Mouse (Mus musculus): ENCODE measurements around the gene Bet1l. TPM values are rescaled to one million over a fixed set of nuclear protein-coding genes. Genes with fewer than 3 reads are reported as not detected.
A peak's percentile ranks its signal among the peaks of the same experiment; 100 is the strongest.

Gene Bet1l
- total RNA-seq (2017) = 28.3 and 47.1 TPM in 2 replicates

DNA sequence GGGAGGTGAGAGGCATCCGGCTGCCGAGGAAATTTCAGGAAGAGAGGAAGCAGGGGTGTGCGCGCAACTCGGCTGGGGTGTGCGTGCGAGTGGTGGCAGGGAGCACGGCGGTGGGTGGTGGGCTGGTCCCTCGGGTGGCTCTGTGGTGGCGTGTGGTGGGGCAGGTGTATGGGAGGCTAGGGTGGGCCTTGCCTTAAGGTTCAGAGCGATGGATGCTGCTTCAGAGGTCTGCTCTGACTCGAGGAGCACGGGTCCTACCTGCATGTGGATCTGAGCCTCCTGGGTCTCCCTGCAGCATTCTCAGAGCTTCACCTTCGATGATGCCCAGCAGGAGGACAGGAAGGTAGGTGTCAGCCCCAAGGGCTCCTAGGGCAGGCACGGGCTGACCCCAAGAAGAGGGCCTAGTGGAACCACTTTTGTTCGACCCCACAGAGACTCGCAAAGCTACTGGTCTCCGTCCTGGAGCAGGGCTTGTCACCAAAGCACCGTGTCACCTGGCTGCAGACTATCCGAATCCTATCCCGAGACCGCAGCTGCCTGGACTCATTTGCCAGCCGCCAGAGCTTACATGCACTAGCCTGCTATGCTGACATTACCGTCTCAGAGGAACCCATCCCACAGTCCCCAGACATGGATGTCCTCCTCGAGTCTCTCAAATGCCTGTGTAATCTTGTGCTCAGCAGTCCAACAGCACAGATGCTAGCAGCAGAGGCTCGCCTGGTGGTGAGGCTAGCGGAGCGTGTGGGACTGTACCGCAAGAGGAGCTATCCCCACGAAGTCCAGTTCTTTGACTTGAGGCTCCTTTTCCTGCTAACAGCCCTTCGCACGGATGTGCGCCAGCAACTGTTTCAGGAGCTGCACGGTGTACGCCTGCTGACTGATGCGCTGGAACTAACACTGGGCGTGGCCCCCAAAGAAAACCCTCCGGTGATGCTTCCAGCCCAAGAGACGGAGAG lies at the start of gene Bet1l:
TSS of gene Bet1l (minus strand) at position 28 of the 956 bp plus-strand sequence.
- no peak for ATAC-seq (ENCODE audit: extremely low read depth, insufficient number of reproducible peaks, low FRiP score, poor library complexity, severe bottlenecking)

DNA sequence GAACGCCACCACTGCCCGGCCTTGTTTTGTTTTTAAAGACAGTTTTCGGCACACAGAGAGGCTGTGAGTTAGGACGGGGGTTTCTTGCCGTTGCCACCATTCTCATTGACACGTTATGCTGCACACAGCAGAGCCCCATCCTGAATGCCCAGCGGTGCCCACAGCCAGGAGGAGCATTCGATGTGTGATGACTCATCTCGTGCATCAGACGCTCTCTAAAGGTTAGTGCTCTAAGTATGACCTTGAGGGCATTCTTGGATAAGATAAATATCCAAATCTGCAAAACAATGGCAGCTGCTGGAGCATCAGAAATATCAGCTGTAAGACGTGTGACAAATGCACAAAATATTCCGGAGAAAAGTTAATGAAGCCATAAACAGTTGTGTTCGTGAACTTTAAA lies 49.8 kb upstream of the Bet1l start:
- ATAC-seq (ENCODE audit: extremely low read depth, insufficient number of reproducible peaks, low FRiP score, poor library complexity, severe bottlenecking) = no peak

DNA sequence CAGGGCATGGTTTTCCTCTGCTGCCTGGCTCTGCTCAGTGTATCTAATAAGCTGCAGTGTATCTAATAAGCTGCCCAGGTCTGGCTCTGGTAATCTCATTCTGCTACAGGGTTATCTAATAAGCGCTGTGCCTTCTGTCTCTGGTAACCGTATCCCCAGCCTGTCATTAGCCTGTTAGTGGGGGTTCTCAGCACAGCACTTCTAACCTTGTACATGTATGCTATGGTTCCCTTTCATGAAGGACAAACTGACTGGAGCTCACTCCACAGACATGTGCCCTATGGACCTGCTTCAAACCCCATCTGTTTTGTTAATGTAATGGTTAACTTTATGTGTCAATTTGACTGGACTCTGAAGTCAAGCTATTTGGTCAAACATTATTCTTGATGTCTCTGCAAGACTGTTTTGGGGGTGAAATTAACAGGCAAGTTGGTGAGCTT lies 48.3 kb upstream of the Bet1l start:
- no peak for ATAC-seq (ENCODE audit: extremely low read depth, insufficient number of reproducible peaks, low FRiP score, poor library complexity, severe bottlenecking)

DNA sequence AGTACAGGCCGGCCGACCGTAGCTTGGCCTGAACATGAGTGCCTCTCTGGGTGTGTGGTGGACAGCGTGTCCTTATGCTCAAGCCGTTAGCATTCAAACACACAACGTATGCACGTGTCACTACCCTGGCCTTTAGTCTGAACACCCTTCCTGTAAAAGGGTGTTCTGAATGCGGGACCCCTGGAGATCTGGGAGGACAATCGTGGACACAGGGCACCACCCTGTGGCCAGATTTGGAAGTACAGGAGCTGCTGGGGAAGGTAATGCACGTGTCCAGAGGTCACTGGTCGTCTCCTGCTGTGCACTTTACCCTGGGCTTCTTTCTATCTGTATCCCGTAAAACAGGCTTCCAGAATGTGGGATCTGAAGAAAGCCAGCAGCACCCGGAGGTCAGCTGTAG lies 45.8 kb upstream of the Bet1l start:
- ATAC-seq (ENCODE audit: extremely low read depth, insufficient number of reproducible peaks, low FRiP score, poor library complexity, severe bottlenecking) = peak; percentile 53

DNA sequence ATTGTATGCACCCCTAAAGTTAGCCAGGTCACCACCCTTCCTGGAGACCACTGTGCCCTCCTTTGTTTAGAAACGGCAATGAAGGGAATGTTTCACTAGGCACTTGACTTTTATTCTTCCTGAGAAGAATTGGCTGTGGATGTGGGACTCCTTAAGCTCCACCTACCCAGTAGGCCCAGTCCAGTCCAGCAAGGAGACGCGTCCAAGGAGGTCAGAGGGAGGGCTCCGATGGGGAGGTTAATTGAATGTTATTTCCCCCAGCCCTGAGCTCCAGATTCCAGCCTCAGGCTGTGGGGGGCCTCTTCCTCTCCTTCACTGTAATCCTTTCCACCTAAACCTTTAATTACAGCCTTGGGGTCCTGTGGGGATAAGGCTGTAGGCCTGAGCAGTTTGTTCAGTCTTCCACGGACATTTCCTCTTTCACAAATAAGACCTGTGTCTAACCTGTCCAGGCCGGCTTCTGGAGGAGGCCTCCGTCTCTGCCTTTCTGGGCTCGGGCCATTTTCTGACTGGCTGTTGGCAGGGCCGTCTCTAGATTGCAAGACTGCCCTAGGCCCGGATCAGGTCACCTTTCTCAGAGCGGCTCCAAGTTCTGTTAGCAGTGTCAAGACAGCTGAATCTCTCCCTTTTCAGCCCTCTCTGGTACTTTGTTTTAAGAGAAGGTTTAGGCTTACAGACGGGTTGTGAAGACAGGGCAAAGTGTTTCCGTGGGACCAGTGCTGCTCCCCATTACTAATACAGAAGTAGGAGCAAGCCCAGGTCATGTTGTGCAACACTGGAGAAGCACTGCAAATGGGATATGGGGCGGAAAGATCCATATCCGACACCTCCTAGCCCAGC lies 44.9 kb upstream of the Bet1l start:
- no peak for ATAC-seq (ENCODE audit: extremely low read depth, insufficient number of reproducible peaks, low FRiP score, poor library complexity, severe bottlenecking)

DNA sequence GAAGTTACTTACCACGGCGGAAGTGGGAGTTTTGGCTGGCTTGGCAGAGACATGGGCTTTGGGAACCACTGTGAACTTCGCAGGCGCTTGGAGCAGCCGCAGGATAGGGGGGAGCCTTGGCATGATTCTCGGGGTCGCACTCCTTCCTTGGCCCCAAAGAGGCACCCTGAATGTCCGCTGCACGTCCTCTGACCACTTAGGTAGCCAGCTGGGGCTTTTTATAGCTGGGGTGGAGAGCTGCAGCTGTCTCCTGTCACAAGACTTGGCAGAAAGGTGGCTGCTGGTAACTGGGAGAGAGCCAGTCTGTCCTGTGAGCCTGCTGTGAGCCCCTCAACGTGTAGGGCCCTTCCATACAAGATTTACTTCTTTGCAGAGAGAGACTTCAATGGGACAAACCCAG lies 42.8 kb upstream of the Bet1l start, which contains the start of gene Cox8b:
TSS of gene Cox8b (minus strand) at position 227 of the 400 bp plus-strand sequence.
- ATAC-seq (ENCODE audit: extremely low read depth, insufficient number of reproducible peaks, low FRiP score, poor library complexity, severe bottlenecking) = no peak

DNA sequence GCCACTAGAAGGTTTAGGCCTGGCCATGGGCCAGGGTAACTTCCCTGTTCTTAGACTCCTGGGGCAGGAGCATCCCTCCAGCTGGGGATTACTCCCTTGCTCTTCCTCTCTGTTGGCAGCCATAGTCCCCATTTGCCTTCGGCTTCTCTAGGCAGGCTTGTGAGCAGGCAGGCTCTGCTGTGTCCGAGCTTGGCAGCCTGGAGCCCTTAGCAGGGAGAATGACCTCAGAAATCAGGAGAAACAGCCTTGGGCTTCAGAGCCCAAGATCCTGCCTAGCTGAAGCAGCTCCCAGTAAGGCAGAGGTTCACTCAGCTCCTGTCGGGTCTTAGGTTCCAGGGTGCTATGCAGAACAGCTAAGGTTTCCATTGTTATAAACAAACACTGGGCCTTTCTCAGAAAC lies 41.7 kb upstream of the Bet1l start:
- ATAC-seq (ENCODE audit: extremely low read depth, insufficient number of reproducible peaks, low FRiP score, poor library complexity, severe bottlenecking) = no peak

DNA sequence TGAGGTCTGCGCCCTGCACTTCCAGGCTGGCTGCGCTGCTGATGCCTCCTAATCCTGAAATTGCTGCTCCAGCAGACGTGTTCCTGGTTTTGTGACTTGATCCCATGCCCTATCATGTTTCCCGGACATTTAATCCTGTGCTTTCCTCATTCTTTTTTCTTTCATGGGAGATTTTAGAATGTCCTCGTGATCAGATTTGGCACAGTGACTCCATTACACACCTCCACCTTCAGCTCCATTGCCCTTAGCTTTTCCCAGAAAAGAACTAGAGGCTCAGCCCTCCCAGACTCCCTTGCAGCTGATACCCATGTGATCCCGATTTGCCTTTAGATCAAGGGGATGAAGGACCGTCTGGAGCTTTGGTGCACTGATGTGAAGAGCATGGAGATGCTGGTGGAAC lies 40.5 kb upstream of the Bet1l start:
- no peak for ATAC-seq (ENCODE audit: extremely low read depth, insufficient number of reproducible peaks, low FRiP score, poor library complexity, severe bottlenecking)

DNA sequence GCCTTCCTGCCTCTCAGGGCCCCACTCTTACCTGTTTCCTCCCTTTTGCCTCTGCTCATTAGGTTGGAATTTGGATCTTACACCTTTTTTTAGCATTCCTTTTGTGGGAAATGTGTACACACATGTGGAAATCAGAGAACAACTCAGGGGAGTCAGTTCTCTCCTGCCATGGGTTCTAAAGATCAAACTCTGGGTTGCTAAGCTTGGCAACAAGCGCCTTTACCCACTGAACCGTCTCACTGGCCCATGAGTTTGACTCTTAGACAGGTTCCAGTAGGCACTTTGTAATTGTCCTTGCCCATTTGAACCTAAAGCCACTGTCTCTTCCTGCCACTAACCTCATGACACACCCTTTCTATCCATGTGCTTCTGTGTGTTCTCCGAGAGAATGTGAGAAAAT lies 37.2 kb upstream of the Bet1l start:
- ATAC-seq (ENCODE audit: extremely low read depth, insufficient number of reproducible peaks, low FRiP score, poor library complexity, severe bottlenecking) = no peak

DNA sequence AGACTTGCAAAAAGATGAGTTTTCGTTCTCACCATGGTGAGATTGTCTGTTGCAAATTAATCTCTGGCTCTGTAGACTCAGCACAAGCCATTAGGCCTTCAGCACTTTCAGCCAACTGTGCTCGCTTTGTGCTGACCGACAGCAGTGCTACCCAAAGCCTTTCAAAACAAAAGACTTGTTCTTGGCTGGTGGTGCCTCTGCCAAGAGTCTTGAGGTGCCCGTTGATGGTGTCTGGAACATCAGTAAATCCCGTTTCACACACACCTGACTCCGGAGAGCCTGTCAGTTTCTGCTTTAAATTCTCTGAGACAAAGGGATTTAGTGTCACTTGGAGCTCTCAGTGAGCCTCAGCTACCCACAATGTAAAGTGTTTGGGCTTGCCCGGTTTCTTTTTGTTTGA lies 36.7 kb upstream of the Bet1l start:
- no peak for ATAC-seq (ENCODE audit: extremely low read depth, insufficient number of reproducible peaks, low FRiP score, poor library complexity, severe bottlenecking)

DNA sequence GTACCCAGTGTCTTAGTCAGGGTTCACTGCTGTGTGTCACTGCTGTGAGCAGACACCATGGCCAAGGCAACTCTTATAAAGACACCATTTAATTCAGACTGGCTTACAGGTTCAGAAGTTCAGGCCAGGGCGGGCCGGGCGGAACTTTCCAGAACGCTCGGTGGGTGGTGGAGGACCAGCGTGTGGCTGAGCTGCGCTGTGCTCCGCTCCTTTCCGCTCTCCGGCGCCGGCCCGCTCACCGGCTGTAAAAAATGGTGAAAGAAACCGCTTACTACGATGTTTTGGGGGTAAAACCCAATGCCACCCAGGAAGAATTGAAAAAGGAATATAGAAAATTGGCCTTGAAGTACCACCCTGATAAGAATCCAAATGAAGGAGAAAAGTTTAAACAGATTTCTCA lies 33.3 kb upstream of the Bet1l start:
- ATAC-seq (ENCODE audit: extremely low read depth, insufficient number of reproducible peaks, low FRiP score, poor library complexity, severe bottlenecking) = 0 out of 2 replicates have a peak, but pooled peaks have one; percentile 44

DNA sequence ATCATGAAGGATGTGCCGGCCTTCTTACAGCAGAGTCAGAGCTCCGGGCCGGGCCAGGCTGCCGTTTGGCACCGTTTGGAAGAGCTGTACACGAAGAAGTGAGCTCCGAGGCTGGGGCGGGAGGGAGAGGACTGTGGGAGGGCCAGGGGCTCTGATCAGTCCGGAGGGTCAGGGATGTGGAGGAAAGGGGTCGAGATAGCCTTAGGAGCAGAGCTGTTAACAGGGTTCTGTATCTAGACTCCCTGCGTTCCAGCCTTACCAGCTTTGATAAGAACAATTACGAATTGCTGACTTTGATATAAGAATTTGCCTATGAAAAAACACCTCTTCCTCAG lies 25.1 kb upstream of the Bet1l start:
- ATAC-seq (ENCODE audit: extremely low read depth, insufficient number of reproducible peaks, low FRiP score, poor library complexity, severe bottlenecking) = no peak

DNA sequence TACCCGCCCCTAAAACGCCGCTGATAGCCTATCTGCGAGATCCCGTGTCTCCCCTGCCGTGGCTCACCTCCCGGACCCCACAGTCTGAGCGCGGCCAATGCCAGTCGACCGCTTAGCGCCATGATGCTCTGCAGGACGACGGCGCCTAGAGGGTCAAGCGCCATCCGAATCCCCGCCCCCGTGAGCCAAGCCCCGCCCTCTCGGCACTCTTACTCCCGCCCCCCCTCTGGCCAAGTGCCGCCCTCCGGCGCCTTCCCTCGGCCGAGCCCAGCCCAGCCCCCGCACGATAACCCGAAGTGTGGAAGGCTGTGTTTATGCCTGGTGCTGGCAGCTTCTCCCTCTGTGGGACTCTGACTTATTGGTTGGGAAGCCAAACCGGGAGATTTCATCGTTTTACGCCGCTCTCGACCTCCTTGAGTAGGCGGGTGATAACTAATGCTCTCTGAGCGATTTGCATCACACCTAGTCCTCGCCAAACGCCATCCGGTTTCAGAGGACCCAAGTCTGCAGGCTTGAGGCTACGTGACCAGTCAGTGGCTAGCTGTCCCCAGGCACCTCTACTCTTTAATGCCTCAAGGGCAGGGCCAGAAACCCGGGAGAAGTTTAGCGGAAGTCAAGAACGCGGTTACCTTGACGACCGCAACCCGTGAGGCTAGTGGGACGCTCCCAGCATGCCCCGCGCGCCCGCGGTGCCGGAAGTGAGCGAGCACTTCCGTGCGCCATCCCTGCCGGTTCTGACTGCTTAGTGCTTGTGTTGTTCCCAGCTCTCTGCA lies 24.5 kb upstream of the Bet1l start, which contains the start of the genes Psmd13 and Sirt3:
TSS of gene Psmd13 (plus strand) at position 273 of the 773 bp plus-strand sequence.
TSS of gene Sirt3 (minus strand) at position 614 of the 773 bp plus-strand sequence.
- peak; percentile 90 for ATAC-seq (ENCODE audit: extremely low read depth, insufficient number of reproducible peaks, low FRiP score, poor library complexity, severe bottlenecking)

DNA sequence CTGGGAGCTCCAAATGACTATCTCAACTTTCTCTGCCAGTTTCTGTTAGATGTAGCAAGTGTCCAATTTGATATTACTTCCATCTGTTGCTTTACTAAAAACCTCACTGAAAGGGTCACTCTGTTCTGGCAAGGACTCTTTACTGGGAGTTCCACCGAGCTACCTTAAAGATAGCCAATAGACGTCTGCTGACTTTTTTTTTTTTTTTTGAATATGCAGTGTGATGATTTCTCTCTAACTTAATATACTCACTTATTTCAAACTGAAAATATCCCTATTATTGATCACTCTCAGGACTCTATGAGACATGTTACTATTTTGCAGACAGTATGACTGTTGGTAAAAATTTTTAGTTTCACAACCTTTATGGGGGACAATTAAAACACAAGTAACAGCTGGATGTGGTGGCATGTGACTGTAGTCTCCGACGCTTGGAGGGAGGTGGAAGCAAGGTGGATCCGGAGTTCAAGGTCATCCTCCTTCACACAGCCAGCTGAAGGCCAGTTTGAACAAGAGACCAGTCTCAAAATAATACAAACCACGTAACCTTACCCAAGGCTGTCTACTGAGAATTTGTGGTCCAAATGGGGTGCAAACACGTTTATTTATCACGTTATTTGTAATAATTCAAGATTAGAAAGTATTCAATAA lies 23.6 kb upstream of the Bet1l start:
- no peak for ATAC-seq (ENCODE audit: extremely low read depth, insufficient number of reproducible peaks, low FRiP score, poor library complexity, severe bottlenecking)

DNA sequence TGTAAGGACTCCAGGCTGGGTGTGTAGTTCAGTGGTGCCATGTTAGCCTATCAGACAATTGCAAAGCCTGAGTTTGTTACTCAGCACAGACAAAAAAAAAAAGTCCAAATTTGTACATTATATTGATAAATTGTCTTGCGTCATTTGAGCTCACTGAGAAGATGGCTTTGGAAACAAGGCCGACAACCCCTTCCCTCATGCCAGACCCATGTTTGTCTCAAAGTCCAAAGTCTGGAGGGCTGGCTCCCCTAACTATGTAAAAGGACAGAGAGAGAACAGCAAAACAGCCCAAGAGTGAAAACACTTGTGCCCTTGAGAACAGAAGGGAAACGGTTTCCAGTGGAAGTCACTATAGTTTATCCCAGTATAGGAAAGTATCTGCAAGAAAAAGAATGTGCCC lies 23.0 kb upstream of the Bet1l start:
- no peak for ATAC-seq (ENCODE audit: extremely low read depth, insufficient number of reproducible peaks, low FRiP score, poor library complexity, severe bottlenecking)

DNA sequence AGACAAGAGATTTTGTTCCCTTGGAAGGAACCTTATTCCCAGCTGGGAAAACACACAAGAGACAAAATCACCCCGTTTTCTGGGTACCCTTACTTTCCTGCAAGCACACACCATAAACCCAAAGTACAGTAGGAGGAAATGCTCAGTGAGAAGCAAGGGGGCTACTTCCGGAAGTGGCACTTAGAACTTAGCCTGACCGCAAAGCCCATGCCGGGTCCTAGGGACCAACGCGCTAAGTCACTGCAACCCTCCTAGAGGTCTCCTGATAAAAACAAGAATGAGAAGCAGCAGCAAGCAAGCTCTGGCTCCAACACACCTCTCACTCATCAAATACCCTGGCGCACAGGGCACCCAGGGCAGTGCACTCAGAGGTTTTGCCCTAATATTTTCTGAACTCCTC lies 22.0 kb upstream of the Bet1l start:
- no peak for ATAC-seq (ENCODE audit: extremely low read depth, insufficient number of reproducible peaks, low FRiP score, poor library complexity, severe bottlenecking)

DNA sequence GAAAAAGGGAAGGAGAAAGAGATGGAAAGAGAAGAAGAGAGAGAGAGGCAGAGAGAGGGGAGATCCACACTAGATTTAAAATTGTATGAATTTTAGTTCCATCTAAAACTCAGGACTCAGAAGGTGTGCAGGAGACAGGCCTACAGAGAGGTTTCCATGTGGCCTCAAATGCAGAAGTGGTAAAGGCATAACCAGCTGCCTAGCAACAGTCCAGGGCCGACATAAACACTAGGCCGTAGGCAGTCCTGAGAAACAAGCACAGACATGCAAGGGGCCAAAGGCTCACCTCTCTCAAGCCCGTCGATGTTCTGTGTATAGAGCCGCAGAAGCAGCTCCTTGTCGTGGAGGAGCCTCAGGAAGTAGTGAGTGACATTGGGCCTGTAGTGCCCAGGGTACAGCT lies 20.0 kb upstream of the Bet1l start:
- ATAC-seq (ENCODE audit: extremely low read depth, insufficient number of reproducible peaks, low FRiP score, poor library complexity, severe bottlenecking) = peak; percentile 53; the same call in 1 of the 2 replicates

DNA sequence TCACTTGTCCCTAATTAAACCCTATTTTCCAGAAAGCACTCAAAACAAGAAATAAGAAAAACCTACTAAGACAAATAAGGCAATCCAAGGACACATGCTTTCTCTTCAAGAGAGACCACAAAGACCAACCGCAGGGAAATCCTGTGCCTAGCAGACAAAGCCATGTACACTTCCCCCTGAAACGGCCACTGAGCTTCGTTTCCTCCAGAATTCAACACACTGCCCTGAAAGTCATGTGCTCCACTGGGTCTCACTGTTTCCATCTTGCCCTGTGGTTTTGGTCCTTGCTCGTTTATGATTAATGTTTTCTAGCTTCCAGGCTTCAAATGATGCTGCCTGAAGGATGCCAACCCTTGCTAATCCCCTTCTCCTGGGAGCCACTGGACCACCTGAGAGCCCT lies 16.8 kb upstream of the Bet1l start:
- ATAC-seq (ENCODE audit: extremely low read depth, insufficient number of reproducible peaks, low FRiP score, poor library complexity, severe bottlenecking) = no peak

All from neutrophil, adult 5-6 weeks (primary cell).